Comparison of ENCODE assay signal across 24 mouse cellular contexts in genomic region chr4:129755455-129755854, GRCm38 (mm10). TPM values are rescaled to one million over a fixed set of nuclear protein-coding genes. Genes with fewer than 3 reads are reported as not detected.
DNase-seq lines count a peak whose midpoint lies in the region; TF ChIP-seq lines count a peak whose summit lies in the region.
"Had no signal": no experiment of that assay in that cellular context is flagged by ENCODE, and none has a peak within 500 bp of the region (broad histone marks: within the 10 kb centered on the region; RNA-seq: fewer than 3 reads in every experiment).

No protein-coding gene starts in this region.

- H3K4me1 ChIP-seq in spleen, adult 2 months (ENCODE audit: control insufficient read depth, insufficient read depth, insufficient read length) = peaks cover 14% of the 10 kb centered on the region; the same call in 1 of the 2 replicates
- H3K4me1 ChIP-seq in CH12.LX (ENCODE audit: control insufficient read depth in 1 of 2, insufficient read depth in 2 of 2) = peaks cover 9 to 33% of the 10 kb centered on the region in 2 experiments
- peaks cover 5 to 10% of the 10 kb centered on the region in 2 experiments for H3K4me1 ChIP-seq in MEL (ENCODE audit: control insufficient read depth in 1 of 2, insufficient read depth in 2 of 2, low read length in 2 of 2)
- no peaks in the 10 kb centered on the region; the same call in 1 of the 2 replicates for H3K4me1 ChIP-seq in bone marrow, adult 2 months (ENCODE audit: control insufficient read depth, insufficient read depth, low read length)
- H3K4me1 ChIP-seq: embryonic facial prominence, embryonic 15.5 days had no signal

- no peaks in the 10 kb centered on the region for H3K27me3 ChIP-seq in spleen, adult 2 months (ENCODE audit: control insufficient read depth, insufficient read depth, low read length)
- H3K27me3 ChIP-seq in CH12.LX (replicated peaks) (no peaks in the 10 kb centered on the region), MEL (ENCODE audit: control insufficient read depth in 1 of 2, insufficient read depth in 2 of 2, low read length in 2 of 2) (no peaks in the 10 kb centered on the region)
- H3K27me3 ChIP-seq: embryonic facial prominence, embryonic 13.5 days; embryonic facial prominence, embryonic 15.5 days; Patski had no signal

- H3K79me2 ChIP-seq in CH12.LX (replicated peaks; ENCODE audit: control insufficient read depth, extremely low read depth, insufficient read depth, poor library complexity, severe bottlenecking) (no peaks in the 10 kb centered on the region), MEL (ENCODE audit: control insufficient read depth, insufficient read depth, low read length, poor library complexity) (no peaks in the 10 kb centered on the region)

- TF ChIP-seq POLR2A in spleen, adult 2 months (IDR thresholded peaks at IDR 0.05; ENCODE audit: low read depth, low read length) = no peak
- no peak for TF ChIP-seq POLR2A in CH12.LX (IDR thresholded peaks at IDR 0.05; ENCODE audit: low read depth, low read length)
- no peak for TF ChIP-seq POLR2A in MEL (IDR thresholded peaks at IDR 0.05; ENCODE audit: control insufficient read depth in 1 of 2, insufficient read depth in 1 of 2, low read depth in 1 of 2, low read length in 2 of 2, poor library complexity in 1 of 2)
- no peak for TF ChIP-seq POLR2A in bone marrow, adult 2 months (IDR thresholded peaks at IDR 0.05; ENCODE audit: borderline replicate concordance, control insufficient read depth, low read depth, low read length)

- TF ChIP-seq CTCF in spleen, adult 2 months (IDR thresholded peaks at IDR 0.05; ENCODE audit: extremely low read depth, insufficient read depth, insufficient read length, insufficient replicate concordance) = no peak
- no peak for TF ChIP-seq CTCF in CH12.LX (conservative IDR thresholded peaks at IDR 0.05 in 1 of 2, IDR thresholded peaks at IDR 0.05 in 1 of 2; ENCODE audit: low read depth in 2 of 2, low read length in 2 of 2)
- TF ChIP-seq CTCF in MEL (IDR thresholded peaks at IDR 0.05 in 2 of 3, conservative IDR thresholded peaks at IDR 0.05 in 1 of 3; ENCODE audit: control insufficient read depth in 1 of 3, insufficient read depth in 1 of 3, low read depth in 2 of 3, low read length in 3 of 3, poor library complexity in 1 of 3, severe bottlenecking in 1 of 3) = no peak
- TF ChIP-seq CTCF in bone marrow, adult 2 months (IDR thresholded peaks at IDR 0.05; ENCODE audit: control insufficient read depth, insufficient read depth, low read length) = no peak

- in situ Hi-C loops in CH12.LX (cut with MboI; ENCODE audit: low pct_ligation_motif_present, low pct_unique_long_range_greater_than_20kb, low sequenced_read_pairs) = no loop called here

- H3K36me3 ChIP-seq in spleen, adult 2 months (ENCODE audit: control insufficient read depth, insufficient read depth, low read length) = no peaks in the 10 kb centered on the region
- H3K36me3 ChIP-seq in CH12.LX (replicated peaks in 1 of 2; ENCODE audit: control insufficient read depth in 1 of 2, insufficient read depth in 1 of 2, low read length in 1 of 2) (no peaks in the 10 kb centered on the region), MEL (ENCODE audit: control insufficient read depth in 1 of 2, insufficient read depth in 2 of 2, low read length in 2 of 2) (peaks cover 0 to 10% of the 10 kb centered on the region in 2 experiments; a peak in 2 of 4 replicates)
- H3K36me3 ChIP-seq: embryonic facial prominence, embryonic 13.5 days; embryonic facial prominence, embryonic 15.5 days; forebrain, embryonic 10.5 days; forebrain, embryonic 12.5 days; G1E had no signal

- H3K4me2 ChIP-seq in CH12.LX (ENCODE audit: insufficient read depth, low read depth, poor library complexity, severe bottlenecking) = peak overlapping the region; percentile 32
- H3K4me2 ChIP-seq: embryonic facial prominence, embryonic 13.5 days; embryonic facial prominence, embryonic 15.5 days; forebrain, embryonic 12.5 days had no signal

- H3K27ac ChIP-seq in spleen, adult 2 months (ENCODE audit: insufficient read depth, low read length) = peak overlapping the region; percentile 88
- H3K27ac ChIP-seq in CH12.LX (ENCODE audit: insufficient read depth, low read depth) (no peak overlapping the region), MEL (ENCODE audit: control insufficient read depth, low read depth, low read length) (peak overlapping the region; percentile 92)
- H3K27ac ChIP-seq in bone marrow, adult 2 months (ENCODE audit: control insufficient read depth, insufficient read depth, low read depth, low read length, poor library complexity) = peak overlapping the region; percentile 3; the same call in 1 of the 2 replicates
- H3K27ac ChIP-seq: embryonic facial prominence, embryonic 13.5 days; embryonic facial prominence, embryonic 15.5 days; forebrain, embryonic 10.5 days; forebrain, embryonic 12.5 days had no signal

- no peak for TF ChIP-seq EP300 in CH12.LX (IDR thresholded peaks at IDR 0.05; ENCODE audit: low read length)
- peak; percentile 77 to 78 for TF ChIP-seq EP300 in MEL (IDR thresholded peaks at IDR 0.05; ENCODE audit: low read depth in 1 of 2, low read length in 2 of 2)

- no peak for DNase-seq in spleen, adult 2 months (ENCODE audit: low read depth in 1 of 2, low spot score in 2 of 2)
- DNase-seq in spleen, postnatal 10 days (ENCODE audit: low spot score in 2 of 2) = no peak
- DNase-seq in CH12.LX (ENCODE audit: extremely low read depth) (no peak), MEL (ENCODE audit: low read depth, low spot score) (peak; percentile 77)
- no peak for DNase-seq in ovary, postnatal 10 days (ENCODE audit: low spot score)
- DNase-seq in right cerebral cortex, postnatal 10 days (ENCODE audit: low spot score in 2 of 2) = no peak
- DNase-seq: adrenal gland, adult 8-10 months; adrenal gland, postnatal 14 days; adrenal gland, postnatal 36 days; cerebellum, adult 11 months; cerebellum, adult 18-20 months; cerebellum, adult 8-10 months; cerebellum, adult 9-11 months; cerebellum, postnatal 14 days; cerebellum, postnatal 36 days; embryo, embryonic 11 days had no signal

- no peak overlapping the region for H3K4me3 ChIP-seq in spleen, adult 2 months (ENCODE audit: extremely low read depth, insufficient read depth, insufficient read length)
- H3K4me3 ChIP-seq in CH12.LX (replicated peaks in 1 of 3; ENCODE audit: low read depth in 2 of 3, low read length in 2 of 3, poor library complexity in 1 of 3) = no peak overlapping the region
- H3K4me3 ChIP-seq in MEL (ENCODE audit: control insufficient read depth in 1 of 2, insufficient read depth in 1 of 2, low read depth in 2 of 2, low read length in 2 of 2) = peak overlapping the region; percentile 27 to 41
- no peak overlapping the region for H3K4me3 ChIP-seq in bone marrow, adult 2 months (replicated peaks; ENCODE audit: control insufficient read depth, low read depth, low read length)
- H3K4me3 ChIP-seq: embryonic facial prominence, embryonic 13.5 days; embryonic facial prominence, embryonic 15.5 days; erythroblast, embryonic 14.5 days; forebrain, embryonic 10.5 days; forebrain, embryonic 12.5 days had no signal

- H3K9ac ChIP-seq in CH12.LX (ENCODE audit: insufficient read depth, low read depth) (no peak overlapping the region; the same call in 1 of the 2 replicates), MEL (ENCODE audit: control insufficient read depth, low read depth, low read length, poor library complexity, severe bottlenecking) (peak overlapping the region; percentile 64)
- H3K9ac ChIP-seq: embryonic facial prominence, embryonic 13.5 days; embryonic facial prominence, embryonic 15.5 days; forebrain, embryonic 12.5 days had no signal

- dilution Hi-C loops in CH12.LX (cut with MboI; ENCODE audit: extremely low pct_ligation_motif_present, extremely low pct_unique_long_range_greater_than_20kb, low sequenced_read_pairs) = no loop called here

- no peaks in the 10 kb centered on the region for H3K9me3 ChIP-seq in CH12.LX (replicated peaks; ENCODE audit: low read length)
- H3K9me3 ChIP-seq in MEL (replicated peaks; ENCODE audit: insufficient read depth, low read length) = no peaks in the 10 kb centered on the region
- H3K9me3 ChIP-seq: embryonic facial prominence, embryonic 13.5 days; embryonic facial prominence, embryonic 15.5 days; forebrain, embryonic 10.5 days; forebrain, embryonic 12.5 days; G1E had no signal

- TF ChIP-seq RAD21 in CH12.LX (IDR thresholded peaks at IDR 0.05; ENCODE audit: low read depth, low read length) (no peak), MEL (IDR thresholded peaks at IDR 0.05; ENCODE audit: low read depth, low read length) (no peak)

- 34% methylated on average over 1 of the region's 1 CpGs for WGBS in spleen, adult 2 months
- WGBS in bone marrow, adult 2 months = 50% methylated on average over 1 of the region's 1 CpGs

TF ChIP-seq in MEL, 35 proteins besides CTCF, POLR2A, EP300 and RAD21 (continues in another document):
- TF ChIP-seq TAL1 (IDR thresholded peaks at IDR 0.05; ENCODE audit: low read length) (peak; percentile 42), MYB (IDR thresholded peaks at IDR 0.05; ENCODE audit: low read depth, low read length) (peak; percentile 64)

RNA-seq across cellular contexts. Expression of gene Khdrbs1, which starts 13.4 kb away (rescaled TPM):
- 40.9 and 61.5 TPM in 2 replicates for polyA plus RNA-seq in spleen, adult 2 months (2012; rRNA removed)
- total RNA-seq in CH12.LX (2012; rRNA removed) = 58.6 and 65.9 TPM in 2 replicates
- total RNA-seq in CH12.LX (2014; rRNA removed) = 67.4 and 79.0 TPM in 2 replicates
- polyA plus RNA-seq in CH12.LX (2012; ENCODE audit: insufficient read length, low read depth) = 125 TPM in 2 replicates
- 56.5 and 63.2 TPM in 2 replicates for total RNA-seq in MEL (2012; rRNA removed)
- polyA plus RNA-seq in MEL (2012; ENCODE audit: insufficient read depth in 1 of 2, insufficient read length in 2 of 2, low read depth in 1 of 2, low replicate concordance in 2 of 2, missing spikeins in 1 of 2) = 100 to 1,000 TPM in 1 of 2 experiments, 10 to 100 TPM in 1; 77.6 to 141 TPM
- polyA plus RNA-seq in bone marrow, adult 2 months (2011; ENCODE audit: insufficient read depth, insufficient read length, low replicate concordance, missing spikeins) = 33.6 and 40.4 TPM in 2 replicates

RNA-seq across cellular contexts. Expression of gene Ptp4a2, which starts 55.6 kb away (rescaled TPM):
- 47.6 and 51.1 TPM in 2 replicates for polyA plus RNA-seq in spleen, adult 2 months (2012; rRNA removed)
- 113 and 163 TPM in 2 replicates for total RNA-seq in CH12.LX (2012; rRNA removed)
- 415 and 493 TPM in 2 replicates for total RNA-seq in CH12.LX (2014; rRNA removed)
- polyA plus RNA-seq in CH12.LX (2012; ENCODE audit: insufficient read length, low read depth) = 327 and 467 TPM in 2 replicates
- total RNA-seq in MEL (2012; rRNA removed) = 119 and 124 TPM in 2 replicates
- 100 to 1,000 TPM; 118 to 619 TPM for polyA plus RNA-seq in MEL (2012; ENCODE audit: insufficient read depth in 1 of 2, insufficient read length in 2 of 2, low read depth in 1 of 2, low replicate concordance in 2 of 2, missing spikeins in 1 of 2)
- polyA plus RNA-seq in bone marrow, adult 2 months (2011; ENCODE audit: insufficient read depth, insufficient read length, low replicate concordance, missing spikeins) = 70.4 and 92.1 TPM in 2 replicates

RNA-seq across cellular contexts. Expression of gene Tmem39b, which starts 58.8 kb away (rescaled TPM):
- 28.4 and 33.9 TPM in 2 replicates for polyA plus RNA-seq in spleen, adult 2 months (2012; rRNA removed)
- total RNA-seq in CH12.LX (2012; rRNA removed) (11.3 and 11.9 TPM in 2 replicates), CH12.LX (2014; rRNA removed) (13.9 and 14.6 TPM in 2 replicates), MEL (2012; rRNA removed) (12.2 and 14.7 TPM in 2 replicates)
- polyA plus RNA-seq in CH12.LX (2012; ENCODE audit: insufficient read length, low read depth) (33.5 and 37.7 TPM in 2 replicates), MEL (2012; ENCODE audit: insufficient read depth in 1 of 2, insufficient read length in 2 of 2, low read depth in 1 of 2, low replicate concordance in 2 of 2, missing spikeins in 1 of 2) (10 to 100 TPM; 55.2 to 81.0 TPM)
- polyA plus RNA-seq in bone marrow, adult 2 months (2011; ENCODE audit: insufficient read depth, insufficient read length, low replicate concordance, missing spikeins) = 3.7 and 9.3 TPM in 2 replicates

Comparison
In these comparisons a context has a peak if more than half of its experiments do, and no peak if none do; other contexts are left out.
1. H3K4me3 ChIP-seq: peak in MEL (2 of 2); none in spleen, adult 2 months (single experiment), CH12.LX (0 of 3) and bone marrow, adult 2 months (single experiment).